Mouse (Mus musculus) liver, embryonic 14.5 days (tissue): ENCODE measurements at regions not wholly inside any gene's neighbourhood (a gene's known extent, or its start where the extent isn't known, plus 50 kb on each side); places are given as distances from the start of the nearest gene placed in this dataset.

ENCODE experiments used
- ATAC-seq: fragments of 200-750 bp; cut with Nextera tagmentation; 2 replicates; pipeline ENCODE4 v1.8.0; 2017; ENCODE audit warnings: moderate number of reproducible peaks, mild to moderate bottlenecking, moderate library complexity; ENCODE audit not compliant: insufficient read depth
- DNase-seq, 3 experiments: peaks; one replicate each; pipeline ENCODE4 v3.0.0-alpha.2; 2012 to 2013; ENCODE audit warnings: low read depth in 3 of 3, low spot score in 3 of 3
- H3K27ac ChIP-seq: fragments of 300-500 bp; sonication (generic); 2 replicates; pipeline ENCODE4 v1.5.1; 2014; ENCODE audit warnings: moderate library complexity, mild to moderate bottlenecking, control low read depth, inconsistent platforms
- H3K27me3 ChIP-seq: fragments of 300-500 bp; sonication (generic); 2 replicates; pipeline ENCODE4 v1.6.1; 2014; ENCODE audit warnings: mild to moderate bottlenecking, low read length, moderate library complexity; ENCODE audit not compliant: control insufficient read depth, insufficient read depth
- H3K36me3 ChIP-seq: fragments of 300-500 bp; sonication (generic); replicated peaks from 2 replicates; pipeline ENCODE4 v1.6.1; 2014; ENCODE audit warnings: low read depth; ENCODE audit not compliant: control insufficient read depth, insufficient read depth
- H3K4me1 ChIP-seq, 2 experiments: fragments of 200-500 bp in 1 of 2; fragments of 300-500 bp in 1 of 2; sonication (generic) in 1 of 2; replicated peaks; 2 replicates each; pipeline ENCODE4 v1.6.1; 2012 to 2014; ENCODE audit warnings: antibody characterized with exemption in 1 of 2, inconsistent platforms in 1 of 2, low read length in 1 of 2; ENCODE audit not compliant: control insufficient read depth in 2 of 2, insufficient read depth in 2 of 2
- H3K4me2 ChIP-seq: fragments of 300-500 bp; sonication (generic); 2 replicates; pipeline ENCODE4 v1.6.1; 2014; ENCODE audit warnings: low read depth, mild to moderate bottlenecking, control low read depth, moderate library complexity
- H3K4me3 ChIP-seq, 2 experiments: fragments of 200-500 bp in 1 of 2; fragments of 300-500 bp in 1 of 2; sonication (generic) in 1 of 2; 2 replicates each; pipeline ENCODE4 v1.5.1; 2012 to 2014; ENCODE audit warnings: low read depth in 2 of 2, low read length in 2 of 2, mild to moderate bottlenecking in 2 of 2, control low read depth in 1 of 2, inconsistent platforms in 1 of 2, moderate library complexity in 1 of 2; ENCODE audit not compliant: insufficient read depth in 1 of 2
- H3K9ac ChIP-seq: fragments of 300-500 bp; sonication (generic); replicated peaks from 2 replicates; pipeline ENCODE4 v1.6.1; 2014; ENCODE audit warnings: mild to moderate bottlenecking, control low read depth, moderate library complexity
- H3K9me3 ChIP-seq: fragments of 300-500 bp; sonication (generic); 2 replicates; pipeline ENCODE4 v1.6.1; 2016; ENCODE audit warnings: low read length, mixed read lengths; ENCODE audit not compliant: control insufficient read depth
- CTCF ChIP-seq: IDR thresholded peaks from 2 replicates; pipeline ENCODE4 v1.5.1; 2016; ENCODE audit warnings: antibody characterized with exemption, low read depth, control low read depth
- EP300 ChIP-seq: IDR thresholded peaks from 2 replicates; pipeline ENCODE4 v1.6.1; 2016; ENCODE audit warnings: antibody characterized with exemption, low read depth
- WGBS: fragments of 180-500 bp; shearing (Covaris S2); extraction: QIAGEN DNeasy Blood & Tissue Kit; methylation state at CpG from one replicate; pipeline ENCODE4 v1.1.7; 2014; ENCODE audit not compliant: insufficient replicate concordance; 5-methylcytosine and 5-hydroxymethylcytosine counted together

DNA sequence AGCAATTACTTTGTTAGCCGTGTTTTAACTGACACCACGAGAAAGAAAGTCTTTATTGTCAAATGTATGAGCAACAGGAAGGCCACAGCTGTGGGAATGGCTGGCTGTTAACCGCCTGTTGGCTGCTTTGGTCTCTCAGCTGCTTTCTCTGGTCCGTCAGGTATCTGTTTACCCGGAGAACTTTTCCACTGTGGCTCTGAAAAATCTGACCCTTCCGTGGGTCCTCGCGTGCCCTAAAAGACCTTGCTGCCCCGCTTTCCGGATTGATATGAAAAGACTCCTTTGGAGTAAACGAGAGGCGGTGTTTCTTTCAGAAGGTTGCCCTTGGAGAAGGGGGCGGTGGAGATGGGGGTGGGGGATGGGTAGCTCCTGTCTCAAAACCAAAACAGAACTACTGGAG, 75.9 kb downstream of the Sox14 start:
- WGBS: 5% methylated on average over 13 of the region's 13 CpGs
- no peak for ATAC-seq
- DNase-seq: no peak
- no peaks in the 10 kb centered on the region for H3K36me3 ChIP-seq
- H3K9ac ChIP-seq: no peak overlapping the region
- H3K27me3 ChIP-seq: no peaks in the 10 kb centered on the region
- H3K9me3 ChIP-seq: no peaks in the 10 kb centered on the region
- H3K4me2 ChIP-seq: peak overlapping the region; percentile 40
- H3K4me1 ChIP-seq: 0 out of 4 replicates have a peak, but pooled peaks cover 0 to 1% of the 10 kb centered on the region in 2 experiments
- no peak overlapping the region; a peak in 1 of 4 replicates for H3K4me3 ChIP-seq
- TF ChIP-seq EP300: no peak
- no peak for TF ChIP-seq CTCF
- no peak overlapping the region for H3K27ac ChIP-seq

DNA sequence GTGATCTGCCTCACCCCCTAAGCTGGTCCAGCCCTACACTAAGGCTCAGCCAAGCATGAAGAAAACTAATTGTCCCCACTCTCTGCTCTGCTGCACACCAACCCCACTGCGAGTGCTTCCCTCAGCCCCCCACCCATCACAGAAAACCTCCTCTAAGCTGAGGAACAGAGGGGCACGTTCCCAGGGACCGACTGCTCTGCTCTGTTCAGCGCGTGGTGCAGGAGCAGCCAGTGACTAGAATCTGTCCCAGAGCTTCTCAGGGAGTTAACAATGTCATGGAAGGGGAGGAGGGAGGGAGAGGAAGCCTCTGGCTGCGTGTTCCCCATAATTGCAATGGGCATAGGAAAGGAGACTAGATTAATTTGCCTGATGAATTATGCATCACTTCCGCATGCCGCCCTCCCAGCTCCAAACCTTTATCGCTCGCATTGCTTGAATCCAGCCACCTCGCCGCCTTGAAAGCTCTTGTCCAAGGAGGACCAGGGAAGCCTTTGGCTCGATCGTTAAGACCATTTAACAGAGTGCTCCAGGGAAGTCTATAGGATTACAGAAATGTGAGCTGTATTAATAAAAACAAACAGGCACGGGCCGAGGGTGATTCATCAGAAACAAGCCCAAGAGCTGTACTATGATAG, 76.5 kb downstream of the Sox14 start:
- TF ChIP-seq CTCF: no peak
- no peak for TF ChIP-seq EP300
- no peak overlapping the region for H3K4me3 ChIP-seq
- no peaks in the 10 kb centered on the region for H3K27me3 ChIP-seq
- no peaks in the 10 kb centered on the region for H3K9me3 ChIP-seq
- H3K9ac ChIP-seq: no peak overlapping the region
- H3K4me2 ChIP-seq: peak overlapping the region; percentile 40
- ATAC-seq: no peak
- 8% methylated on average over 16 of the region's 16 CpGs for WGBS
- H3K27ac ChIP-seq: no peak overlapping the region
- H3K36me3 ChIP-seq: no peaks in the 10 kb centered on the region
- 0 out of 4 replicates have a peak, but pooled peaks cover 0 to 1% of the 10 kb centered on the region in 2 experiments for H3K4me1 ChIP-seq
- DNase-seq: no peak

DNA sequence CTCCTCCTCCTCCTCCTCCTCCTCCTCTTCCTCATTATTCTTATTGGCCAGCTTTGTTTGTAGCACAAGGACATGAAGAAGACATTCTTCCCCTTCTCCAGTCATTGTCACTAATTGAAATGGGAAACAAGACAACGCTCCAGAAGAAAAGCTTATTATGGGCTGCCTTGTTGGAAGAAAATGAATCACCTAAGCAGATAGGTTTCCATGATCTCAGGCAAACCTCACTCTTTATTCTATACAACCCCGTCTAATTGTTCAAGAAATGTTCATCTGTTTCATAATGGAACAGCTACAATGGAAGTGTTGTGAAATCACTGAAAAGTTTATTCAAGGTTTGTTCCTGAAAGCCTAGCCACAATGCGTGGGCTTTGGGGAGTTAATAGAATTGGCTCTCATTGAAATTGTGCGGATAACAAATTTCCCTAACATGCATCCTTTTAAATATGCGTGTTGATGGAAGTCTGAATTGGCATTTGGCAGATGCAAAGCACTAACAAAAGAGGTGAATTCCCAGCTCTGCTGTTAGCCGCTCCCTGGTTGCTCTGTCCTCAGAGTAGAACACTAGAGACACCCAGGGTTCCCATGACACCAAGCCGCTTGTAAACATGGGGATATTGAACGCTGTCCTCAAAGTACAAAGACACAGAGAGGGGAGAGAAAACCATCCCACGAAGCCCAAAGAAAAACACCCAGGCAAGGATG, 78.8 kb downstream of the Sox14 start:
- Histone ChIP-seq H3K4me2 (no peak overlapping the region), H3K4me3 (no peak overlapping the region), H3K36me3 (no peaks in the 10 kb centered on the region), H3K27me3 (no peaks in the 10 kb centered on the region), H3K27ac (no peak overlapping the region), H3K9me3 (no peaks in the 10 kb centered on the region), H3K4me1 (0 out of 4 replicates have a peak, but pooled peaks cover 0 to 1% of the 10 kb centered on the region in 2 experiments), H3K9ac (no peak overlapping the region)
- no peak for ATAC-seq
- DNase-seq: no peak
- 51% methylated on average over 9 of the region's 9 CpGs for WGBS
- TF ChIP-seq CTCF (no peak), EP300 (no peak)

DNA sequence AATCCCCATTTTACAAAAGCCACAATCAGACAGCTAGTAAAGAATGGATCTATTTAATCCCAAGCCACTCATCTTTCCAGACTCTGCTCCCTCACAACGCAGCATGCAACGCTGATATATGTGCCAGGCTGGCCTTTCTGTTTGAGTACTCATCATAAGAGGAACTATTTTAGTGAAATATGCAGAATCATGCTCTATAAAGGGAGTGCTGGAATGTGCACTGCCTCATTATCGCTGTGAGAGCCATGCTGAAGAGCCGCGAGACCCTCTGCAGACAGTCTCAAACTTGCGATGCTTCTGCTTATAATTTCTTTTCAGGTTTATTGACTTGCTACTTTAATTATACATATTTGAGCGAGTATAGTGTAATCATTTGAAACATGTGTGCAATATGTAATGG, 75.6 kb upstream of the Cldn18 start:
- WGBS: 72% methylated on average over 7 of the region's 7 CpGs
- DNase-seq: no peak
- no peaks in the 10 kb centered on the region for H3K9me3 ChIP-seq
- no peaks in the 10 kb centered on the region for H3K27me3 ChIP-seq
- H3K4me3 ChIP-seq: no peak overlapping the region
- no peak for TF ChIP-seq CTCF
- TF ChIP-seq EP300: no peak
- no peak overlapping the region for H3K27ac ChIP-seq
- H3K36me3 ChIP-seq: no peaks in the 10 kb centered on the region
- no peak overlapping the region for H3K9ac ChIP-seq
- ATAC-seq: no peak
- no peaks in the 10 kb centered on the region for H3K4me1 ChIP-seq
- no peak overlapping the region for H3K4me2 ChIP-seq

DNA sequence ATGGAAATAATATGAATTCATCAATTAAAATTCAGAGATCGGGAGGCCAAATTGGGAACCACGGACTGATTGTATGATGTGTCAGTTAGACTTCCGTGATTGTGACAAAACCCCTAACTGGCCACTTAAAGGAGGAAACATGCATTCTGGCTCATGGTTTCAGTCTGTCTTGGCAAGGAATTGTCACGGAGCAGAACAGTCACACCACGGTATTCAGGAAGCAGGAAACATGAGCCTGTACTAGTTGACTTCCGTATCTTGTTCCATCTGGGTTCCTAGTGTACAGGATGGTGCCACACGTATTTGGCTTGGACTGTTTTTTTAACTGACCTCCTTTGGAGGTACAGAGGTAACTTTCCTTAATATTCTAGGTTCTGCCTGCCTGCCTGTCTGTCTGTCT, 69.8 kb upstream of the Cldn18 start:
- DNase-seq: no peak

More for the DNA sequence above, 69.8 kb upstream of the Cldn18 start:
- no peak overlapping the region for H3K27ac ChIP-seq
- no peaks in the 10 kb centered on the region for H3K4me1 ChIP-seq
- TF ChIP-seq EP300: no peak
- no peak for TF ChIP-seq CTCF
- 41% methylated on average over 7 of the region's 7 CpGs for WGBS
- no peak overlapping the region for H3K4me3 ChIP-seq
- ATAC-seq: no peak
- no peak overlapping the region for H3K4me2 ChIP-seq
- no peaks in the 10 kb centered on the region for H3K27me3 ChIP-seq
- H3K9me3 ChIP-seq: no peaks in the 10 kb centered on the region
- no peak overlapping the region for H3K9ac ChIP-seq
- H3K36me3 ChIP-seq: no peaks in the 10 kb centered on the region
